Mouse (Mus musculus) megakaryocyte, embryonic 14.5 days (primary cell): Measurements from ENCODE around the gene Adap2. TPM values are rescaled to one million over a fixed set of nuclear protein-coding genes. Genes with fewer than 3 reads are reported as not detected.

Source experiments
- H3K27me3 ChIP-seq: replicated peaks from 2 replicates; pipeline ENCODE3; 2012; ENCODE audit warnings: inconsistent platforms
- H3K36me3 ChIP-seq: replicated peaks from 2 replicates; pipeline ENCODE3; 2012; ENCODE audit warnings: low read length, inconsistent platforms, mixed read lengths
- H3K4me1 ChIP-seq: 2 replicates; pipeline ENCODE4 v1.6.1; 2012; ENCODE audit warnings: inconsistent platforms
- H3K4me3 ChIP-seq: replicated peaks from 2 replicates; pipeline ENCODE3; 2012; ENCODE audit warnings: moderate library complexity, mild to moderate bottlenecking, inconsistent platforms
- H3K9me3 ChIP-seq: 2 replicates; pipeline ENCODE4 v1.6.1; 2012; ENCODE audit warnings: inconsistent platforms
- FLI1 ChIP-seq: IDR thresholded peaks from 2 replicates; pipeline ENCODE4 v1.6.1; 2012; ENCODE audit warnings: low read length, inconsistent platforms, mixed read lengths
- GATA1 ChIP-seq: IDR thresholded peaks from 3 replicates; pipeline ENCODE4 v1.6.1; 2012; ENCODE audit warnings: mixed read lengths, low read length, inconsistent platforms, borderline replicate concordance
- polyA plus RNA-seq: library from polyadenylated mRNA; stranded (reverse); fragments of >175 nt; gene quantifications from 2 replicates; pipeline ENCODE4 v1.2.3, GENCODE M21; 2012; ENCODE audit warnings: low replicate concordance; ENCODE audit not compliant: insufficient read depth

Gene Adap2
- 4.2 TPM in 1 of 2 replicates, not detected in the other for polyA plus RNA-seq

DNA sequence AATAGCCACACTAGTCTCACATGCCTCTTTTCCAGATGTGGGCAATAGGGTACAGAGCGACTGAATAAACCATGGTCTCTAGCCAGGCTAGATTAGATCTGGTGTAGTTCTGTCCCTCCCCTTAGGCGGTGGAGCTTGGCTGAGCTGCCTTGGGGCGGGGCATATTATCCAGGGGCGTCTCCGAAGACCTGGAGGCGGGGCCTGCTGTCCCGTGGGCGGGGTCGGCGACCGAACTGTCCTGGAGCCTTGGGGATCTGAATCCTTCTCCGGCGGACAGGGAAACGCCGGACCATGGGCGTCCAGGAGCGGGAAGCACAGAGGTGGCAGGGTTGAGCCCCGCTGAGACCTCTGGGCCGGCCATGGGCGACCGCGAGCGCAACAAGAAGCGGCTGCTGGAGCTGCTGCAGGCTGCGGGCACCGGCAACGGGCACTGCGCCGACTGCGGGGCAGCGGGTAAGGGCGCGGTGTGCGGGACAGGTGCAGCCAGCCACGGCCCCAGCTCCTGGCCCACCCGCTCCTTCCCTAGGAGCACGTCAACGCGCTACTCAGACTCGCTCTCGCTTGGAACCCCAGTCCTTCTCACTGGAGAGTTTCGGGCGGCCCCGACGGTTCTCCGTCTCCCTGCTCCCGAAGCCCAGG, at the start of gene Adap2:
Gene Adap2 (plus strand): TSS at position 249 of the 639 bp plus-strand sequence.
- TF ChIP-seq GATA1 (no peak), FLI1 (no peak)
- H3K9me3 ChIP-seq: no peaks in the 10 kb centered on the region
- H3K4me1 ChIP-seq: peaks cover 48% of the 10 kb centered on the region
- peaks cover 48% of the 10 kb centered on the region for H3K27me3 ChIP-seq
- H3K36me3 ChIP-seq: no peaks in the 10 kb centered on the region
- H3K4me3 ChIP-seq: peak within 1 kb of the TSS; percentile 97

GRCm38 (mm10) chr11:80104407-80104806, 49.5 kb upstream of the Adap2 start:
- Histone ChIP-seq H3K9me3 (no peaks in the 10 kb centered on the region), H3K4me3 (no peak overlapping the region), H3K27me3 (no peaks in the 10 kb centered on the region), H3K4me1 (no peaks in the 10 kb centered on the region), H3K36me3 (peaks cover 75% of the 10 kb centered on the region)
- TF ChIP-seq FLI1 (no peak), GATA1 (no peak)

DNA sequence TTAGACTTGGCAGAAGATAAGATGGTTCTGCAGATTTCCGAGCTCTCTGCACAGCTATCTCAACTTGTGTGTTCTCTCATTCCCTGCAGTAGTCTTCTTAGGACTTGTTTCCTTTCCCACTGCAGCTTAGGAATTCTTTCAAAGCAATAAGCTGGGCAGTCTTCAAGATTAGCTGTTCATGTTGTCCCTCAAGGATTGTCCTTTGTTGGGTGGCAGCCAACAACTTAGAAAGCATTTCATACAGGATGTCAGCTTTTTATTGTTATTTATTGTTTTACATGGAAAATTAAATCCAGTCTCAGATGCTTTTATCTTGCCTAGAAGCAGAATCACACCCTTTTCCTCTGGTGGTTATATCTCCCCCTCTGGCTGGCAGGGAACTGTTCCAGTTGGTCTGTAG, 37.5 kb upstream of the Adap2 start:
- no peaks in the 10 kb centered on the region for H3K27me3 ChIP-seq
- H3K4me1 ChIP-seq: no peaks in the 10 kb centered on the region
- H3K9me3 ChIP-seq: no peaks in the 10 kb centered on the region
- peaks cover 86% of the 10 kb centered on the region for H3K36me3 ChIP-seq
- TF ChIP-seq GATA1 (no peak), FLI1 (no peak)
- no peak overlapping the region for H3K4me3 ChIP-seq

DNA sequence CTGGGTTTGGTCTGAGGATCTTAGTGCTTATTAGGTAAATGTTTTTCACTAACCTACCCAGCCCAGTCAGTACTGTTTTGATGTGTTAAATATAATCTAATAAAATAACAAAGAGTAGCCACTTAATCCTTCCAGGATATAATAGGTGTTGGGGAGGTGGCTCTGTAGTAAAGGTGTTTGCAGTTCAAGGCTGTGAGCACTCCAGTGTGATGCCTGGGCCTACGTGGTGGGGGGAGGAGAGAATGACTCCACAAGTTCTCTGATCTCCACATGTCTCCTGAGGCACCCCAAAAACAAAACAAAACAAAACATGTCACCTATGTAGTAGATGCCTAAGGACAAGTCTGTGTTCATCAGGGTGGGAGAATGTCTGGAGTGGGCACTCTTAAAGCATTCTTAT, 21.9 kb upstream of the Adap2 start:
- TF ChIP-seq GATA1: no peak
- TF ChIP-seq FLI1: no peak
- no peaks in the 10 kb centered on the region for H3K4me1 ChIP-seq
- no peaks in the 10 kb centered on the region for H3K9me3 ChIP-seq
- H3K36me3 ChIP-seq: peaks cover 79% of the 10 kb centered on the region
- no peaks in the 10 kb centered on the region for H3K27me3 ChIP-seq
- no peak overlapping the region for H3K4me3 ChIP-seq

DNA sequence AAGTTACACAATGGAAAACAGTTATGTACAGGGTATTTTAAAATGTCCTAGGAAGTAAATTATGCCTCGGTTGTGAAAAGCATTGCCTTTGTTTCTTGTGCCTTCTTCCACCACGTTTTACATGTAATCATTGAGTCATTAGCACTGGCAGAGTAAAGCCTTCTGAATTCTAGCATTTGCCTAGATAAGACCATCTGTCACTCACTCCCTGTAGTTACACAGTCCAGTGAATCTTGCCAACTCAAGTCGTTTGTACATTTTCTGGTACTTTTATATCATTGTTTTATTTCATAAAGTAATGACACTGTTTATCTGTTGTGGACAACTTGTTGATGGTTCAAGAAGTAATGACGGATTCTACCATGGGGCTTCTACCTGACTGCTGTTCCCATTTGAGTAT, 19.2 kb upstream of the Adap2 start:
- Histone ChIP-seq H3K9me3 (no peaks in the 10 kb centered on the region), H3K4me3 (no peak overlapping the region), H3K36me3 (peaks cover 80% of the 10 kb centered on the region), H3K4me1 (peaks cover 10% of the 10 kb centered on the region; the same call in 1 of the 2 replicates), H3K27me3 (no peaks in the 10 kb centered on the region)
- TF ChIP-seq GATA1: no peak
- no peak for TF ChIP-seq FLI1

- TF ChIP-seq FLI1: no peak
- no peak for TF ChIP-seq GATA1
- Histone ChIP-seq H3K4me1 (peaks cover 22% of the 10 kb centered on the region), H3K9me3 (no peaks in the 10 kb centered on the region), H3K27me3 (no peaks in the 10 kb centered on the region), H3K36me3 (peaks cover 77% of the 10 kb centered on the region), H3K4me3 (no peak overlapping the region)
These were observed 17.8 kb upstream of the Adap2 start for GRCm38 (mm10) chr11:80135954-80136683.

DNA sequence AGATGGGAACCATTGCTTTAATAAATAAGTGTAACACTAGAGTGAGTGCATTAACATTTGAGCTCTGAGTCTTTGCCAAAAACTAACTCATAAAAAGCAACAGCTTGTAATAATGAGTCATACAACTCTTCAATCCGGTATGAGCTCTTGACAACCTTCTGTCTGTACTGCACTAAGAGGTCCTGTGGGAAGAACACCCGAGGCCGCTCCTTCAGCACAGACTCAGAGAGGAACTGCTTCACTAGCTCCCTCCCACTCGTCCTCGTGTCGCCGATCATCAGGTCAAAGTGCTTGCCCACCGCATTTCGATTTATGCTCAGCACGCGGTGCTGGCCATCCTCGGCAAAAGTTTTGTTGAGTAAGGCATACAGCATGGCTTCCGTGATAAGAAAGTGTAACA, 17.1 kb upstream of the Adap2 start:
- Histone ChIP-seq H3K9me3 (no peaks in the 10 kb centered on the region), H3K4me1 (peaks cover 28% of the 10 kb centered on the region), H3K36me3 (peaks cover 72% of the 10 kb centered on the region), H3K27me3 (no peaks in the 10 kb centered on the region), H3K4me3 (no peak overlapping the region)
- TF ChIP-seq FLI1 (no peak), GATA1 (no peak)

DNA sequence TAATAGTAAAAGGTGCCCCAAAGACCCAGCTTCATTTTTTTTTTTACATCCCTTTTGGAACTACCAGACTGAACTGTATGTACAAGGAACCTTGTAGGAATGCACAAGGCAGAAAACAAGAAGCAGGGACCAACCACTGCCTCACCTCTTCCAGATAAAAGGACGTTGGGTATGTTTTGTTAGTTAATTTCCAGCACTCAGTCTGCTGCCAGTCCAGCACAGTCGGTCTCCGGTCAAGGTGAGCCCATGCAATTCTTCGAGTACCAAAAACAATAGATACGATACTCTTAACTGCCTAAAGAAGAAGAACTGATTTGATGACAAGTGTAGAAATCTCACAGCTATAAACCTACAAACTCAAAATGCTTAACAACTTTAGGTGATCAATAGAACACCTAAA, 16.1 kb upstream of the Adap2 start:
- H3K36me3 ChIP-seq: peaks cover 62% of the 10 kb centered on the region
- no peaks in the 10 kb centered on the region for H3K9me3 ChIP-seq
- no peak for TF ChIP-seq FLI1
- no peak for TF ChIP-seq GATA1
- H3K4me3 ChIP-seq: no peak overlapping the region
- no peaks in the 10 kb centered on the region for H3K27me3 ChIP-seq
- H3K4me1 ChIP-seq: peaks cover 32% of the 10 kb centered on the region

- Histone ChIP-seq H3K4me1 (peaks cover 62% of the 10 kb centered on the region), H3K36me3 (peaks cover 30% of the 10 kb centered on the region), H3K9me3 (no peaks in the 10 kb centered on the region), H3K4me3 (peak within 1 kb of the TSS; percentile 94), H3K27me3 (no peaks in the 10 kb centered on the region)
- TF ChIP-seq FLI1: peak; percentile 32; the same call in 1 of the 2 replicates
- no peak for TF ChIP-seq GATA1
These were observed 11.9 kb upstream of the Adap2 start, which contains the start of gene Tefm for GRCm38 (mm10) chr11:80141825-80142521. Gene Tefm (minus strand): TSS chr11:80142175.

GRCm38 (mm10) chr11:80142872-80143271, 11.0 kb upstream of the Adap2 start:
- Histone ChIP-seq H3K27me3 (no peaks in the 10 kb centered on the region), H3K36me3 (peaks cover 22% of the 10 kb centered on the region), H3K9me3 (no peaks in the 10 kb centered on the region), H3K4me1 (peaks cover 66% of the 10 kb centered on the region), H3K4me3 (peak overlapping the region; percentile 94)
- TF ChIP-seq GATA1 (no peak), FLI1 (no peak)
